Mouse (Mus musculus): ENCODE measurements at regions not wholly inside any gene's neighbourhood (a gene's known extent, or its start where the extent isn't known, plus 50 kb on each side); places are given as distances from the start of the nearest gene placed in this dataset.

- ChIA-PET POLR2A (no interaction called here), CTCF (no interaction called here)
Observed at GRCm38 (mm10) chr6:7941786-7942185, 97.1 kb downstream of the C1galt1 start.

GRCm38 (mm10) chr6:7943192-7943591 is 98.5 kb downstream of the C1galt1 start:
- CTCF ChIA-PET, result no interaction called here
- POLR2A ChIA-PET, result interaction anchor here in 2 of 4 experiments (1.0 to 1.4 kb wide), 5 partner anchors 10 to 249 kb away, joined by 3 to 5 read pairs (median 3); no protein-coding TSS in a partner anchor

GRCm38 (mm10) chr6:7943656-7944055 is 99.0 kb downstream of the C1galt1 start:
- ChIA-PET CTCF (interaction anchor here in 1 of 4 experiments (0.6 kb wide), 1 partner anchor 99 kb away, joined by 13 read pairs; the partner anchor contains the start of gene C1galt1), POLR2A (interaction anchor here in 2 of 4 experiments (0.5 to 1.4 kb wide), 7 partner anchors 9 to 250 kb away, joined by 3 to 5 read pairs (median 3); no protein-coding TSS in a partner anchor)

All from embryonic stem cell, embryonic (primary cell).